Mouse (Mus musculus): ENCODE results near the gene Ldhal6b.

DNA sequence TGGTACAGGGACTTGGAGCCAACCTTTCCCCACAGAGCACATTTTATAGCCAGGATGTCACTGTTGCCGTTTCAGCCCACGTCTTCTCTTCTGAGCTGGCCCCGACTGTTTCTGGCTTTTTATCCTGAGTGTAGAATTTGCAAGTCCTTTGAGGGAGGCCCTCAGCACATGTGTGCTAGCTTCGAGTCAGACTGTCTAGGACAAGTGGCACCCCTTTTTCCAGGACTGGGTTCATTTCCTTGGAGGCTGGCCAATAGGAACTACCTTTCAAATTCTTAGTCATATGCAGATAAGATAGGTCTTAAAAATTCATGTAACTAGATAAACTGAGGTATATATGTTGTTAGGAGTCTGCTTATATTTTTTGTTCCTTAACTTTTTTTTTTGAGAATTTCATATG, 8.2 kb downstream of the Ldhal6b start:
- TF ChIP-seq MAX (IDR thresholded peaks at IDR 0.05): no peak
- no peak for TF ChIP-seq CTCF (IDR thresholded peaks at IDR 0.05; ENCODE audit: control insufficient read depth, insufficient read depth, insufficient read length)
- no peak for TF ChIP-seq USF1 (IDR thresholded peaks at IDR 0.05; ENCODE audit: low read depth)
- no peak for TF ChIP-seq CEBPB (IDR thresholded peaks at IDR 0.05; ENCODE audit: low read depth)
- no peak for TF ChIP-seq FOSL1 (IDR thresholded peaks at IDR 0.05; ENCODE audit: insufficient read depth, low read length, poor library complexity, severe bottlenecking)
- TF ChIP-seq MYOD1 (IDR thresholded peaks at IDR 0.05; ENCODE audit: control insufficient read depth, insufficient read length, low read depth): no peak
- TF ChIP-seq MYOG (IDR thresholded peaks at IDR 0.05; ENCODE audit: control insufficient read depth, extremely low read depth, insufficient read length): no peak
